9 mouse cellular contexts compared by ENCODE assay signal in genomic region chrX:98919423-98919822, GRCm38 (mm10). TPM values are rescaled to one million over a fixed set of nuclear protein-coding genes. Genes with fewer than 3 reads are reported as not detected.
DNase-seq lines count a peak whose midpoint lies in the region; ATAC-seq and TF ChIP-seq lines count a peak whose summit lies in the region.
"Had no signal": no experiment of that assay in that cellular context is flagged by ENCODE, and none has a peak within 500 bp of the region (broad histone marks: within the 10 kb centered on the region; RNA-seq: fewer than 3 reads in every experiment).

No protein-coding gene starts in this region.

- no peaks in the 10 kb centered on the region for H3K4me1 ChIP-seq in embryonic facial prominence, embryonic 11.5 days (ENCODE audit: control insufficient read depth, insufficient read depth, low read length)
- no peaks in the 10 kb centered on the region for H3K4me1 ChIP-seq in embryonic facial prominence, embryonic 10.5 days
- no peaks in the 10 kb centered on the region for H3K4me1 ChIP-seq in liver, embryonic 14.5 days (replicated peaks; ENCODE audit: control insufficient read depth in 2 of 2, insufficient read depth in 2 of 2, low read length in 1 of 2)
- H3K4me1 ChIP-seq in liver, embryonic 11.5 days (replicated peaks; ENCODE audit: control insufficient read depth, insufficient read depth, low read length): no peaks in the 10 kb centered on the region
- H3K4me1 ChIP-seq: heart, embryonic 15.5 days had no signal

- DNase-seq in embryonic facial prominence, embryonic 11.5 days (ENCODE audit: low spot score): peak; percentile 74
- DNase-seq in embryonic facial prominence, embryonic 10.5 days (ENCODE audit: low spot score): no peak
- DNase-seq in liver, embryonic 14.5 days (ENCODE audit: low read depth in 3 of 3, low spot score in 3 of 3): peak in 1 of 3 experiments; percentile 16
- no peak for DNase-seq in liver, embryonic 11.5 days (ENCODE audit: low spot score)
- peak; percentile 29 for DNase-seq in c-Kit-positive CD71-positive TER-119-positive erythroid progenitor cells, embryonic 14.5 days (ENCODE audit: low spot score)
- DNase-seq in kidney, postnatal 10 days: peak; percentile 44
- DNase-seq in splenic B cell, adult 2 months (ENCODE audit: low read depth, low spot score): peak; percentile 33
- DNase-seq in natural killer cell, adult 2 months (ENCODE audit: low spot score in 2 of 2): no peak

- H3K36me3 ChIP-seq in embryonic facial prominence, embryonic 11.5 days (replicated peaks; ENCODE audit: control insufficient read depth, insufficient read depth, low read depth, low read length): no peaks in the 10 kb centered on the region
- H3K36me3 ChIP-seq in embryonic facial prominence, embryonic 10.5 days (replicated peaks): no peaks in the 10 kb centered on the region
- H3K36me3 ChIP-seq in liver, embryonic 14.5 days (replicated peaks; ENCODE audit: control insufficient read depth, insufficient read depth, low read depth): no peaks in the 10 kb centered on the region
- no peaks in the 10 kb centered on the region for H3K36me3 ChIP-seq in liver, embryonic 11.5 days (ENCODE audit: control insufficient read depth, insufficient read depth, low read length)
- no peaks in the 10 kb centered on the region for H3K36me3 ChIP-seq in splenic B cell, adult 2 months (ENCODE audit: control insufficient read depth, insufficient read depth, low read length, poor library complexity, severe bottlenecking)
- H3K36me3 ChIP-seq: heart, embryonic 15.5 days had no signal

- no peaks in the 10 kb centered on the region for H3K9me3 ChIP-seq in embryonic facial prominence, embryonic 11.5 days (replicated peaks; ENCODE audit: control insufficient read depth, low read length)
- H3K9me3 ChIP-seq in embryonic facial prominence, embryonic 10.5 days: no peaks in the 10 kb centered on the region
- H3K9me3 ChIP-seq in liver, embryonic 14.5 days (ENCODE audit: control insufficient read depth, low read length): no peaks in the 10 kb centered on the region
- no peaks in the 10 kb centered on the region for H3K9me3 ChIP-seq in liver, embryonic 11.5 days (ENCODE audit: control insufficient read depth, low read length)
- H3K9me3 ChIP-seq: heart, embryonic 15.5 days had no signal

- WGBS in embryonic facial prominence, embryonic 11.5 days: 21% methylated on average over 6 of the region's 6 CpGs
- 31% methylated on average over 6 of the region's 6 CpGs for WGBS in embryonic facial prominence, embryonic 10.5 days
- WGBS in liver, embryonic 14.5 days (ENCODE audit: insufficient replicate concordance): 12% methylated on average over 6 of the region's 6 CpGs
- 21% methylated on average over 6 of the region's 6 CpGs for WGBS in liver, embryonic 11.5 days

- ATAC-seq in embryonic facial prominence, embryonic 11.5 days (replicated peaks; ENCODE audit: insufficient number of reproducible peaks, low FRiP score, low TSS enrichment, low read depth): no peak
- no peak for ATAC-seq in liver, embryonic 14.5 days (ENCODE audit: insufficient read depth)
- ATAC-seq in liver, embryonic 11.5 days (replicated peaks; ENCODE audit: low FRiP score): no peak

- TF ChIP-seq EP300 in liver, embryonic 14.5 days (IDR thresholded peaks at IDR 0.05; ENCODE audit: low read depth): no peak

- peak; percentile 42; the same call in 1 of the 2 replicates for TF ChIP-seq CTCF in liver, embryonic 14.5 days (IDR thresholded peaks at IDR 0.05; ENCODE audit: low read depth)

- H3K4me2 ChIP-seq in embryonic facial prominence, embryonic 11.5 days (ENCODE audit: low read depth, low read length): no peak overlapping the region
- no peak overlapping the region for H3K4me2 ChIP-seq in liver, embryonic 14.5 days (ENCODE audit: low read depth)
- H3K4me2 ChIP-seq in liver, embryonic 11.5 days: no peak overlapping the region
- H3K4me2 ChIP-seq: heart, embryonic 15.5 days had no signal

- no peaks in the 10 kb centered on the region for H3K27me3 ChIP-seq in embryonic facial prominence, embryonic 11.5 days (ENCODE audit: control insufficient read depth, insufficient read depth, low read length)
- peaks cover 30% of the 10 kb centered on the region for H3K27me3 ChIP-seq in embryonic facial prominence, embryonic 10.5 days (replicated peaks; ENCODE audit: low read depth, poor library complexity, severe bottlenecking)
- no peaks in the 10 kb centered on the region for H3K27me3 ChIP-seq in liver, embryonic 14.5 days (ENCODE audit: control insufficient read depth, insufficient read depth, low read length)
- H3K27me3 ChIP-seq in liver, embryonic 11.5 days (replicated peaks; ENCODE audit: control insufficient read depth, insufficient read depth, low read length): no peaks in the 10 kb centered on the region; the same call in 1 of the 2 replicates
- H3K27me3 ChIP-seq in splenic B cell, adult 2 months (ENCODE audit: control insufficient read depth, insufficient read depth, low read length, poor library complexity, severe bottlenecking): no peaks in the 10 kb centered on the region
- H3K27me3 ChIP-seq: heart, embryonic 15.5 days had no signal

- no peak overlapping the region for H3K4me3 ChIP-seq in embryonic facial prominence, embryonic 11.5 days (ENCODE audit: low read depth, low read length)
- no peak overlapping the region for H3K4me3 ChIP-seq in embryonic facial prominence, embryonic 10.5 days
- no peak overlapping the region for H3K4me3 ChIP-seq in liver, embryonic 14.5 days (ENCODE audit: insufficient read depth in 1 of 2, low read depth in 2 of 2, low read length in 2 of 2)
- H3K4me3 ChIP-seq in liver, embryonic 11.5 days (ENCODE audit: low read depth, low read length): no peak overlapping the region
- H3K4me3 ChIP-seq: heart, embryonic 15.5 days had no signal

- no peak overlapping the region for H3K9ac ChIP-seq in embryonic facial prominence, embryonic 11.5 days (replicated peaks; ENCODE audit: low read length)
- H3K9ac ChIP-seq in liver, embryonic 14.5 days (replicated peaks): no peak overlapping the region
- H3K9ac ChIP-seq in liver, embryonic 11.5 days (ENCODE audit: low read depth, low read length): no peak overlapping the region
- H3K9ac ChIP-seq: heart, embryonic 15.5 days had no signal

- no peak overlapping the region for H3K27ac ChIP-seq in embryonic facial prominence, embryonic 11.5 days (replicated peaks; ENCODE audit: low read depth, low read length)
- no peak overlapping the region for H3K27ac ChIP-seq in embryonic facial prominence, embryonic 10.5 days (replicated peaks)
- no peak overlapping the region for H3K27ac ChIP-seq in liver, embryonic 14.5 days
- no peak overlapping the region for H3K27ac ChIP-seq in liver, embryonic 11.5 days (ENCODE audit: low read depth, low read length)
- H3K27ac ChIP-seq: heart, embryonic 15.5 days had no signal

RNA-seq across cellular contexts. Expression of gene Yipf6, which starts 16.7 kb away (rescaled TPM):
- 16.6 TPM in 2 replicates for polyA plus RNA-seq in embryonic facial prominence, embryonic 11.5 days (2014; fragmentation: Nextera tagmentation; extraction: Ambion mirVana)
- 17.1 and 18.9 TPM in 2 replicates for polyA plus RNA-seq in embryonic facial prominence, embryonic 10.5 days (2016; fragmentation: Nextera tagmentation; extraction: Ambion mirVana)
- polyA plus RNA-seq in liver, embryonic 14.5 days (2012; rRNA removed): 5.1 and 7.6 TPM in 2 replicates
- polyA plus RNA-seq in liver, embryonic 14.5 days (2014; fragmentation: Nextera tagmentation; extraction: Ambion mirVana): 11.8 and 14.4 TPM in 2 replicates
- 23.1 and 24.4 TPM in 2 replicates for polyA plus RNA-seq in liver, embryonic 11.5 days (2014; fragmentation: Nextera tagmentation; extraction: Ambion mirVana)

RNA-seq across cellular contexts. Expression of gene Ophn1, which starts 28.6 kb away (rescaled TPM):
- polyA plus RNA-seq in embryonic facial prominence, embryonic 11.5 days (2014; fragmentation: Nextera tagmentation; extraction: Ambion mirVana): 10.8 and 15.3 TPM in 2 replicates
- 12.2 and 13.3 TPM in 2 replicates for polyA plus RNA-seq in embryonic facial prominence, embryonic 10.5 days (2016; fragmentation: Nextera tagmentation; extraction: Ambion mirVana)
- 0.16 and 0.38 TPM in 2 replicates for polyA plus RNA-seq in liver, embryonic 14.5 days (2012; rRNA removed)
- 0.89 and 1.9 TPM in 2 replicates for polyA plus RNA-seq in liver, embryonic 14.5 days (2014; fragmentation: Nextera tagmentation; extraction: Ambion mirVana)
- 4.1 and 6.8 TPM in 2 replicates for polyA plus RNA-seq in liver, embryonic 11.5 days (2014; fragmentation: Nextera tagmentation; extraction: Ambion mirVana)

Comparison
In these comparisons a context has a peak if more than half of its experiments do, and no peak if none do; other contexts are left out.
1. DNase-seq: peak in embryonic facial prominence, embryonic 11.5 days (single experiment), c-Kit-positive CD71-positive TER-119-positive erythroid progenitor cells, embryonic 14.5 days (single experiment), kidney, postnatal 10 days (single experiment) and splenic B cell, adult 2 months (single experiment); none in embryonic facial prominence, embryonic 10.5 days (single experiment), liver, embryonic 11.5 days (single experiment) and natural killer cell, adult 2 months (0 of 2).